Mouse (Mus musculus) kidney, adult 8-10 months (tissue): ENCODE measurements around the gene Gm9964.

ENCODE experiments used
- DNase-seq, 2 experiments: peaks; one replicate each; pipeline ENCODE4 v3.0.0; 2022

Gm9964 gene

DNA sequence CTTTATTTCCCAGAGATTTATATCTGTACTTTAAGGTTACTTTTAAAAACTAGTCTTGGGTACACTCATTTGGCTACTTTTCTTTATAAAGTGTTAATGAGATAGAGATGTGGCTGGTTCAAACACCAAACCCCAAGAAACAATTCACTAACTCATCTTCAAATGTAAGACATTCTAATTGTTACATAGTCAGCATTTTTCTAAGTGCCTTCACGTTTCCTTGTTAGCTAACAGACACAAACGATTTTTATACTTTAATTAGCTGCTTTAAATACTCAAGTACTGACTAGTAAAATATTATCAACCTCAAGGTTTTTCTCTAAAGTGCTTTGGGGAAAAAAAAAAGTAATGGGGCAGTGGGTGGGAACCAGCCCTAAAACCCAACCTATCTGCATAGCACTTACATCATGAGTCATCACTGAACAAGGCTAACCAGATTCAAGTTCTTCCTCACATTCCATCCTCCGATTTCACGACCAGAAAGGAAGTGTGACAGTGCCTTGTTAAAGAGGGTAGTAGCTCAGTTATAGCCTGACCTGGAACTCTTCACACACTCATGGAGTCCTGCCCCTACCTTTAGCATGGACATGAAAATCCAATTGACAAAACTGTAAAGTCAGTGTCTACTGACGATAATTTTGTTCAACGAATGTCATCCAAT is 43.7 kb downstream of the Gm9964 start:
- DNase-seq = no peak
